Mouse (Mus musculus) heart, adult 8-10 months (tissue): ENCODE results near the gene Best2. TPM values are rescaled to one million over a fixed set of nuclear protein-coding genes. Genes with fewer than 3 reads are reported as not detected.
A peak's percentile ranks its signal among the peaks of the same experiment; 100 is the strongest.

Experiments used
- DNase-seq: peaks from one replicate; pipeline ENCODE4 v3.0.0; 2022; ENCODE audit warnings: low spot score
- total RNA-seq, 4 experiments: library from RNA; stranded (reverse); gene quantifications; 2 replicates each; pipeline ENCODE4 v1.2.4; 2022

Gene Best2
- total RNA-seq, 4 experiments from 2014 or later = not detected

- no peak for DNase-seq
Measured at GRCm38 (mm10) chr8:85023846-85024245, 9.5 kb upstream of the Best2 start.

- DNase-seq = no peak
Measured at GRCm38 (mm10) chr8:85021514-85022055, 7.3 kb upstream of the Best2 start.

GRCm38 (mm10) chr8:85017209-85017608 is 2.9 kb upstream of the Best2 start:
- no peak for DNase-seq

- no peak for DNase-seq
Measured at GRCm38 (mm10) chr8:85016724-85017123, 2.4 kb upstream of the Best2 start.

- no peak for DNase-seq
Measured at GRCm38 (mm10) chr8:85013230-85013840, 996 bp downstream of the Best2 start.

GRCm38 (mm10) chr8:85011242-85011641 is 3.1 kb downstream of the Best2 start:
- DNase-seq = no peak

- DNase-seq = no peak
Measured at GRCm38 (mm10) chr8:85007686-85008085, 6.6 kb downstream of the Best2 start.

GRCm38 (mm10) chr8:84997649-84998295 is 16.6 kb downstream of the Best2 start:
- peak; percentile 87 for DNase-seq

- DNase-seq = no peak
Measured at GRCm38 (mm10) chr8:84996978-84997377, 17.4 kb downstream of the Best2 start.

- no peak for DNase-seq
Measured at GRCm38 (mm10) chr8:84995680-84996079, 18.7 kb downstream of the Best2 start.

GRCm38 (mm10) chr8:84994375-84994774 is 20.0 kb downstream of the Best2 start:
- no peak for DNase-seq

GRCm38 (mm10) chr8:84990836-84991235 is 23.5 kb downstream of the Best2 start:
- DNase-seq = no peak

GRCm38 (mm10) chr8:84990349-84990748 is 24.0 kb downstream of the Best2 start, which contains the start of gene Hook2:
Hook2 (plus strand) TSS chr8:84990603.
- peak; percentile 97 for DNase-seq

GRCm38 (mm10) chr8:84989810-84990209 is 24.5 kb downstream of the Best2 start:
- DNase-seq = peak; percentile 96

GRCm38 (mm10) chr8:84989311-84989731 is 25.0 kb downstream of the Best2 start:
- DNase-seq = peak; percentile 70

- DNase-seq = no peak
Measured at GRCm38 (mm10) chr8:84987903-84988302, 26.4 kb downstream of the Best2 start.

- no peak for DNase-seq
Measured at GRCm38 (mm10) chr8:84987388-84987787, 26.9 kb downstream of the Best2 start.

GRCm38 (mm10) chr8:84986379-84986945 is 27.9 kb downstream of the Best2 start:
- no peak for DNase-seq

- DNase-seq = peak; percentile 89
Measured at GRCm38 (mm10) chr8:84985684-84986378, 28.5 kb downstream of the Best2 start.

- no peak for DNase-seq
Measured at GRCm38 (mm10) chr8:84985049-84985683, 29.2 kb downstream of the Best2 start.

GRCm38 (mm10) chr8:84984294-84985048 is 29.9 kb downstream of the Best2 start:
- DNase-seq = peak; percentile 62
